Mouse (Mus musculus) heart, adult 8-10 months (tissue): ENCODE results near the gene Olfr599. TPM values are rescaled to one million over a fixed set of nuclear protein-coding genes. Genes with fewer than 3 reads are reported as not detected.
"Not testable (repeated sequence)": the region's sequence is repeated elsewhere in the genome, so short reads cannot be mapped to it uniquely, and the experiment has no call there.

ENCODE experiments used
- DNase-seq: peaks from one replicate; pipeline ENCODE4 v3.0.0; 2022; ENCODE audit warnings: low spot score
- total RNA-seq, 4 experiments: library from RNA; stranded (reverse); gene quantifications; 2 replicates each; pipeline ENCODE4 v1.2.4; 2022

Olfr599 gene
- not detected for total RNA-seq

- no peak for DNase-seq
Observed at GRCm38 (mm10) chr7:103335617-103336016, at the start of gene Olfr599. Gene Olfr599 (plus strand): TSS chr7:103335917.

- DNase-seq = not testable (repeated sequence)
Observed at GRCm38 (mm10) chr7:103305348-103305747, 30.4 kb upstream of the Olfr599 start, which contains the start of gene Olfr596. Gene Olfr596 (plus strand): TSS chr7:103305648.

GRCm38 (mm10) chr7:103316015-103316414 lies 19.7 kb upstream of the Olfr599 start, which contains the start of gene Olfr597:
Gene Olfr597 (plus strand): TSS chr7:103316315.
- DNase-seq = not testable (repeated sequence)

GRCm38 (mm10) chr7:103323268-103323667 lies 12.4 kb upstream of the Olfr599 start, which contains the start of gene Olfr598:
Gene Olfr598 (plus strand): TSS chr7:103323568.
- no peak for DNase-seq

GRCm38 (mm10) chr7:103349569-103349968 lies 13.9 kb downstream of the Olfr599 start, which contains the start of gene Olfr600:
Gene Olfr600 (minus strand): TSS chr7:103349669.
- no peak for DNase-seq

- DNase-seq = no peak
Observed at GRCm38 (mm10) chr7:103362555-103362954, 26.8 kb downstream of the Olfr599 start, which contains the start of gene Olfr601. Gene Olfr601 (minus strand): TSS chr7:103362655.

- no peak for DNase-seq
Observed at GRCm38 (mm10) chr7:103386077-103386476, 50.4 kb downstream of the Olfr599 start, which contains the start of gene Olfr603. Gene Olfr603 (minus strand): TSS chr7:103386177.

Other genes starting within 250 kb of the Olfr599 start
- not detected for gene Olfr585, start 238.2 kb upstream of the Olfr599 start, total RNA-seq
- not detected for gene Olfr586, start 210.3 kb upstream of the Olfr599 start, total RNA-seq
- not detected for gene Olfr588-ps1, start 195.0 kb upstream of the Olfr599 start, total RNA-seq
- not detected for gene Olfr589, start 179.6 kb upstream of the Olfr599 start, total RNA-seq
- not detected for gene Olfr591, start 157.6 kb upstream of the Olfr599 start, total RNA-seq
- gene Olfr592, start 151.1 kb upstream of the Olfr599 start, total RNA-seq = not detected
- not detected for gene Olfr593, start 124.1 kb upstream of the Olfr599 start, total RNA-seq
- gene Olfr594, start 118.9 kb upstream of the Olfr599 start, total RNA-seq = not detected
- not detected for gene Usp17ld, start 83.4 kb upstream of the Olfr599 start, total RNA-seq
- not detected for gene Olfr596, start 30.3 kb upstream of the Olfr599 start, total RNA-seq
- not detected for gene Olfr597, start 19.6 kb upstream of the Olfr599 start, total RNA-seq
- gene Olfr598, start 12.3 kb upstream of the Olfr599 start, total RNA-seq = not detected
- not detected for gene Olfr600, start 13.8 kb downstream of the Olfr599 start, total RNA-seq
- not detected for gene Olfr601, start 26.7 kb downstream of the Olfr599 start, total RNA-seq
- not detected for gene Olfr603, start 50.3 kb downstream of the Olfr599 start, total RNA-seq
- not detected for gene Usp17lc, start 79.2 kb downstream of the Olfr599 start, total RNA-seq
- not detected for gene Olfr605, start 109.5 kb downstream of the Olfr599 start, total RNA-seq
- gene Olfr606, start 113.1 kb downstream of the Olfr599 start, total RNA-seq = not detected
- gene Olfr607, start 128.2 kb downstream of the Olfr599 start, total RNA-seq = not detected
- gene Olfr608, start 134.0 kb downstream of the Olfr599 start, total RNA-seq = not detected
- not detected for gene Olfr609, start 162.1 kb downstream of the Olfr599 start, total RNA-seq
- gene Olfr610, start 176.2 kb downstream of the Olfr599 start, total RNA-seq = not detected
- gene Olfr611, start 184.9 kb downstream of the Olfr599 start, total RNA-seq = not detected
- not detected for gene Olfr612, start 206.8 kb downstream of the Olfr599 start, total RNA-seq
- not detected for gene Olfr613, start 212.2 kb downstream of the Olfr599 start, total RNA-seq
- not detected for gene Olfr615, start 220.2 kb downstream of the Olfr599 start, total RNA-seq
- not detected for gene Olfr616, start 233.2 kb downstream of the Olfr599 start, total RNA-seq
- not detected for gene Olfr617, start 237.1 kb downstream of the Olfr599 start, total RNA-seq